Mouse (Mus musculus) limb, embryonic 12.5 days (tissue): Measurements from ENCODE around the gene Fkbpl. TPM values are rescaled to one million over a fixed set of nuclear protein-coding genes. Genes with fewer than 3 reads are reported as not detected.

Source experiments
- ATAC-seq: fragments of 200-750 bp; cut with Nextera tagmentation; 2 replicates; pipeline ENCODE4 v1.8.0; 2017; ENCODE audit warnings: low read depth, moderate TSS enrichment; ENCODE audit not compliant: insufficient number of reproducible peaks, insufficient read depth, low FRiP score, low TSS enrichment
- H3K27ac ChIP-seq: fragments of 300-500 bp; sonication (generic); 2 replicates; pipeline ENCODE4 v1.5.1; 2016; ENCODE audit warnings: mild to moderate bottlenecking, moderate library complexity
- H3K27me3 ChIP-seq: fragments of 300-500 bp; sonication (generic); 2 replicates; pipeline ENCODE4 v1.6.1; 2016; ENCODE audit warnings: mild to moderate bottlenecking, moderate library complexity
- H3K36me3 ChIP-seq: fragments of 300-500 bp; sonication (generic); 2 replicates; pipeline ENCODE4 v1.6.1; 2016; ENCODE audit warnings: mild to moderate bottlenecking, moderate library complexity
- H3K4me1 ChIP-seq: fragments of 300-500 bp; sonication (generic); replicated peaks from 2 replicates; pipeline ENCODE4 v1.6.1; 2016
- H3K4me2 ChIP-seq: fragments of 300-500 bp; sonication (generic); 2 replicates; pipeline ENCODE4 v1.6.1; 2016; ENCODE audit warnings: mild to moderate bottlenecking, moderate library complexity
- H3K4me3 ChIP-seq: fragments of 300-500 bp; sonication (generic); replicated peaks from 2 replicates; pipeline ENCODE4 v1.5.1; 2016; ENCODE audit warnings: mild to moderate bottlenecking
- H3K9ac ChIP-seq: fragments of 300-500 bp; sonication (generic); replicated peaks from 2 replicates; pipeline ENCODE4 v1.6.1; 2016; ENCODE audit warnings: mild to moderate bottlenecking, moderate library complexity
- H3K9me3 ChIP-seq: fragments of 300-500 bp; sonication (generic); 2 replicates; pipeline ENCODE4 v1.6.1; 2016; ENCODE audit warnings: mild to moderate bottlenecking, moderate library complexity
- WGBS: fragments of 180-500 bp; shearing (Covaris S2); methylation state at CpG from one replicate; pipeline ENCODE4 v1.1.7; 2016; 5-methylcytosine and 5-hydroxymethylcytosine counted together
- polyA plus RNA-seq: library from polyadenylated mRNA; unstranded; fragments of >200 nt; fragmentation: Nextera tagmentation; extraction: Ambion mirVana; gene quantifications from 2 replicates; pipeline ENCODE4 v1.2.1, GENCODE M21; 2016

The Fkbpl gene
- polyA plus RNA-seq, 1 experiment from 2014 or later: 19.5 TPM

DNA sequence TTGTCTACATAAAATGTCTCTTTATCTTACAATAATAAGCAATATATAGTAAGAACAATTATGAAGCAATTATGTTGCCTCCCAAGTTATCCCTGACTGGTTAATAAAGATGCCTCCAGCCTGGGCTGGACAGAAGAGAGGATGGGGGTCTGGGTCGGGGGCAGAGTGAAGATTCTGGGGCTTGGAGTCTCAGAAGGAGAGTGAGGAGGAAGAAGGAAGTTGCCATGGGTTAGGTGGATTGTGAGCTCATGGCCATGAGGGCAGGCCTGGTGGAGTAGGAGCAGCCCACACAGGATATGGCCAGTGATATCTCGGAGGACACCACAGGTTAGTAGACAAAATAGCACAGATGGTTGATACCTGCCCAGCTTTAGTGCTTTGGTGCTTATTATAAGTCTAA lies 13.6 kb downstream of the Fkbpl start:
- WGBS: 77% methylated on average over 2 of the region's 2 CpGs
- ATAC-seq: no peak

DNA sequence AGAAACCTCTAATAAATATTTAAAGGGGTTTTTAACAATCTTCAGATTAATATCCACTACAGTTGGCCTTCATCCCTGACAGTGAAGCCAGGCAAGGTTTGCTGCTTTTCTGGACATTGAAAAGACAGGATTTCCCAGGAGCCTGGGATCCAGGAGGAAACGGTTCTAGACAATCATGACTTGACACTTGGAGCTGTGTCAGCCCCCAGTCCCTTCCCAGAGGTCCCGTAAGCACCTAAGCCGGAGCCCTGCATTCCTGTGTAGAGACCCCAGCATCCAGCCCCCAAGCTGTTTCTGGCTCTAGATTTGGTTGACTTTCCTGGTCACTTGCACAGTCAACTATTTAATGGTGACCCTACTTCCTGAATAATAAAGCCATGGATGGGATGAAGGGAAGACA lies 14.0 kb downstream of the Fkbpl start:
- no peak overlapping the region for H3K9ac ChIP-seq
- H3K4me2 ChIP-seq: no peak overlapping the region
- no peak overlapping the region for H3K27ac ChIP-seq
- peaks cover 19% of the 10 kb centered on the region for H3K4me1 ChIP-seq
- H3K4me3 ChIP-seq: no peak overlapping the region
- H3K27me3 ChIP-seq: peaks cover 52% of the 10 kb centered on the region
- ATAC-seq: no peak
- peaks cover 19% of the 10 kb centered on the region for H3K36me3 ChIP-seq
- 78% methylated on average over 3 of the region's 3 CpGs for WGBS
- no peaks in the 10 kb centered on the region for H3K9me3 ChIP-seq

More for the DNA sequence above, 13.6 kb downstream of the Fkbpl start:
- H3K4me2 ChIP-seq: no peak overlapping the region
- peaks cover 48% of the 10 kb centered on the region for H3K27me3 ChIP-seq
- peaks cover 19% of the 10 kb centered on the region for H3K4me1 ChIP-seq
- no peak overlapping the region for H3K4me3 ChIP-seq
- H3K36me3 ChIP-seq: peaks cover 24% of the 10 kb centered on the region
- no peak overlapping the region for H3K9ac ChIP-seq
- H3K9me3 ChIP-seq: no peaks in the 10 kb centered on the region
- H3K27ac ChIP-seq: no peak overlapping the region

DNA sequence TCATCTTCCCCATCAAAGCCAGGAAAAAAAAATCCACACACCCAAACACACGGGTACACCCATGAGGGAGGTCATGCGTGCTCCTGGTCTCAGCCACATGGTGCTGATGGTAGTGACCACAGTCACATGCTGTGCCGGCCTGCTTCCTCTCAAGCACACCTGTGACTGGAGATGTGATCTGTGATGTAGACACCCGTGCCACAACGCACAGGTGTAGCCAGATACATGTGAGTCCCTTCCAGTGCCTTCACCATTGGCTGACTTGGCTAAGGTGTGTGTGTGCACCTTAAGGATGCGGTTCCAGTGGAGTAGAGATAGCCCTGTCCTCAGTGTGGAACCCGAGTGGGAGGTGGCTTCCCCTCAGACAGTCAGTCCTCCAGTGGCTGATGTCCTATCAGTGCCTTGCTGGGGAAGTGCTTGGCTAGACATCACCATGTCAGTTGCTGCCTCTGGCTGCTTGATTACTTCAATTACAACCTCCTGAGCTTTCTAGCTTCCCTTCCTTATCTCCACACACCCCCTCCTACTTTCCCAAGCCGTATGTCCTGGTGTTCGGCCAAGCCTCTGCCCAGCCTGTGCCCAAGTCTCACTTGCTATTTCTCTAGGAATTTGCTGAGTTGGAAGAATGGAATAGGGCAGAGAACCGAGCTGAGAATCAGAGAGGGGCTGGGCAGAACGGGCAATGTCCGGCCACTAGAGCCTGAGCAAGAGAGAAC lies 14.8 kb downstream of the Fkbpl start:
- 63% methylated on average over 12 of the region's 12 CpGs for WGBS
- no peak for ATAC-seq

DNA sequence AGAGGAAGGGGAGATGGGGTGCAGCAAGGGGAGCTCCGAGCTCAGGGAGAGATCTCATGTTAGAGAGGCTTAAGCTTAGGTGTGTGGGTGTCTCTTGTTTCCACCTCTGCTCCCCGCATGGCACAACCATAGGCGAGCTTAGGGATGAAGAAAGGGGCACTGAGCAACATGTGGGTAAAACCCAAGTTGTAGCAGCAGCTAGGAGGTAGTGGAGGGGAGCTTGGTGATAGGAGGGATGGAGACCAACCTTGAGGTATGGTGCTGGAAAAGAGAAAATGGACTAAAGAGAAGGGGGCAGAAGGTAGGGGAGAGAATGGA lies 15.3 kb downstream of the Fkbpl start:
- Histone ChIP-seq H3K27ac (no peak overlapping the region), H3K9ac (no peak overlapping the region), H3K36me3 (peaks cover 6% of the 10 kb centered on the region; the same call in 1 of the 2 replicates), H3K4me1 (peaks cover 19% of the 10 kb centered on the region), H3K9me3 (no peaks in the 10 kb centered on the region), H3K4me3 (no peak overlapping the region), H3K27me3 (peaks cover 59% of the 10 kb centered on the region), H3K4me2 (no peak overlapping the region)
- no peak for ATAC-seq
- 55% methylated on average over 3 of the region's 3 CpGs for WGBS

More for the DNA sequence above, 14.8 kb downstream of the Fkbpl start:
- peaks cover 12% of the 10 kb centered on the region for H3K36me3 ChIP-seq
- no peak overlapping the region for H3K4me3 ChIP-seq
- no peak overlapping the region for H3K9ac ChIP-seq
- H3K4me2 ChIP-seq: no peak overlapping the region
- H3K9me3 ChIP-seq: no peaks in the 10 kb centered on the region
- peaks cover 57% of the 10 kb centered on the region for H3K27me3 ChIP-seq
- H3K4me1 ChIP-seq: peaks cover 19% of the 10 kb centered on the region
- no peak overlapping the region for H3K27ac ChIP-seq

DNA sequence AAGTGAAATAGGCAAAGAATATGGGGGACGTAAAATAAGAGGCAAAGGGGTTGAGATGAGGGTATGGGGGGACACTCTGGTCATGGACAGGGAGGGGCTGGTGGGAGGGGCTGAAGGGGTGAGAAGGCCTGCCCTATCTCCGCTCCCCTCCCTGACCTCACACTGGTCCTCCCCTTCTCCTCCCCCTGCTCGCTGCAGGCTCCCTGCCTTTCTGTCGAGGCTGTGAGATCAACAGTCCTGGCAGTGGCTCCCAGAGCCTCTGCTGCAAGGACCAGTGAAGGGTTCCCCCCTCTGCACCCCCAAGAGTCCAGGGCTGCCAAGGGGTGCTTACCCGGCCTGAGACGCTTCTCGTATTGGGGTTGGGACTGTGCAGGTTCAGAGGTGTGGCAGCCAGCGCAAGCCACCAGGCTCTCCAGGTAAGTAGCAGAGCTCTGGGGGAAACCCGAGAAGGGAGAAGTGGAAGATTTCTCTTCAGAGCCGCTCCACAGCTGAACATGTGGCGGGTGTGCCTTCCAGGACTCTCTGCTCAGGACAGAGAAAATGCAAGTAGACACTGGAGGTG lies 15.8 kb downstream of the Fkbpl start:
- no peak overlapping the region for H3K27ac ChIP-seq
- peaks cover 64% of the 10 kb centered on the region for H3K27me3 ChIP-seq
- no peaks in the 10 kb centered on the region for H3K9me3 ChIP-seq
- H3K36me3 ChIP-seq: peaks cover 2% of the 10 kb centered on the region; the same call in 1 of the 2 replicates
- no peak overlapping the region for H3K4me3 ChIP-seq
- H3K4me1 ChIP-seq: peaks cover 19% of the 10 kb centered on the region
- WGBS: 25% methylated on average over 11 of the region's 11 CpGs
- no peak for ATAC-seq
- no peak overlapping the region for H3K9ac ChIP-seq
- peak overlapping the region; percentile 42; the same call in 1 of the 2 replicates for H3K4me2 ChIP-seq

DNA sequence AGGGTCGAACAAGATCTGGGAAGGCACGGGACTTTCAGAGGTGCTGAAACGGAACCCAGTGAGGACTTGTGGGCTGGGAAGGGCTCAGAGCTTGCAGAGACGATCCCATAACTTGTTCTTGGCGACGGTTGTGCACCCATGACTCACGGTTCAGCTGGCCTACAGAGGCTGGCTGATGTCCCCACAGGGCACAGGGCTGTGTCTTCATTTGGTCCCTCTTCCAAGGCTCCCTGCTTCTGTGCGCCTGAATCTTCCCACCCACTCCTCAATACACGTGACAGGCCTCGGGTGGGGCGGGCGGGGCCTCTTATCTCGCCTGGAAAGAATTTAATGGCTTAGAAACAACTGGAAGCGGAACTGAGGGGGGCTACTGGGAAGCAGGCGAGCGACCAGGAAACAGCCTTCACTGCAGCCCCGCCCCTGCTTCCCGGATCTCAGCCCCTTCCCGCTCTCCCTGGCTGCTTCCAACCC lies 16.6 kb downstream of the Fkbpl start:
- no peaks in the 10 kb centered on the region for H3K9me3 ChIP-seq
- H3K4me3 ChIP-seq: peak overlapping the region; percentile 19; the same call in 1 of the 2 replicates
- 7% methylated on average over 19 of the region's 19 CpGs for WGBS
- peaks cover 71% of the 10 kb centered on the region for H3K27me3 ChIP-seq
- no peak overlapping the region for H3K27ac ChIP-seq
- no peak for ATAC-seq
- 0 out of 2 replicates have a peak overlapping the region, but pooled peaks have one; percentile 1 for H3K9ac ChIP-seq
- H3K36me3 ChIP-seq: no peaks in the 10 kb centered on the region
- peaks cover 18% of the 10 kb centered on the region for H3K4me1 ChIP-seq
- H3K4me2 ChIP-seq: peak overlapping the region; percentile 42

DNA sequence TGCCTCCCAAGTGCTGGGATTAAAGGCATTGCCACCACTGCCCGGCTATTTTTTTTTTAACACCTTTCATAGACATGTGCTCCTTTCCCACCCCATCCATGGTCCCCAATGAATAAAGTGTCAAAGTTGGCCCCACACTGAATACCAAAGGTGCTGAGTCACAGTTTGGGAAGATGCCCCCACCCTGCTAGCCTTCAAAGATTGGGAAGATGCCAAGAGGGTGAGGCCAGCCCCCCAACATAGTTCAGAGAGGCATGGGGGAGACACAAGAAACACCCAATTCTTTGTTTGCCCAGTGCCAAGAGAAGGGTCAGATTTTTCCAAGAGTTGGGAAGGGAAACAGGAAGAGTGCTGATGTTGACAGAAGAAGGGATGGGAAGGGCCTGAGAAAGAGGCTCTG lies 17.9 kb downstream of the Fkbpl start:
- no peak overlapping the region for H3K4me3 ChIP-seq
- no peak overlapping the region for H3K9ac ChIP-seq
- no peaks in the 10 kb centered on the region for H3K9me3 ChIP-seq
- H3K27ac ChIP-seq: no peak overlapping the region
- H3K4me2 ChIP-seq: no peak overlapping the region
- WGBS: 94% methylated on average over 1 of the region's 1 CpGs
- peaks cover 75% of the 10 kb centered on the region for H3K27me3 ChIP-seq
- peaks cover 15% of the 10 kb centered on the region for H3K4me1 ChIP-seq
- ATAC-seq: no peak
- H3K36me3 ChIP-seq: no peaks in the 10 kb centered on the region

DNA sequence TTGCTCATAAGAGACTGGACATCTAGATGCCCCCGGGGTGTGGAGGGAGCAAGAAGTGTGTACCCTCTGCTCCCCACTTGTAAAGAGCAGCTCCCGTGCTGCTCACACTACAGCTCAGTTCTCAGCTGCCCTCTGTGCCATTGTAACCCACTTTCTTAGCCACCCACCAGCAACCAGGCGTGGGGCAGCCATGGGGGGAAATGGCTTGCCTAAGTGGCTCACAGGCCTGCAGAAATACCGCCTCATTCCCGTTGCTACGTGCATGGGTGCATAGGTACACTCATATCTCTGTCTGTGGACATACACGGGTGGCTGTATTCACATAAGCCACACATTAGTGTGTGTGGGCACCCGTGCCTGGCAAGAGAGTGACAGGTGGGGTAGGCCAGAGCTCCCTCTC lies 18.4 kb downstream of the Fkbpl start:
- no peaks in the 10 kb centered on the region for H3K9me3 ChIP-seq
- peaks cover 15% of the 10 kb centered on the region for H3K4me1 ChIP-seq
- H3K4me2 ChIP-seq: no peak overlapping the region
- H3K27ac ChIP-seq: no peak overlapping the region
- ATAC-seq: no peak
- H3K36me3 ChIP-seq: no peaks in the 10 kb centered on the region
- H3K9ac ChIP-seq: no peak overlapping the region
- H3K4me3 ChIP-seq: no peak overlapping the region
- 75% methylated on average over 8 of the region's 8 CpGs for WGBS
- H3K27me3 ChIP-seq: peaks cover 75% of the 10 kb centered on the region

DNA sequence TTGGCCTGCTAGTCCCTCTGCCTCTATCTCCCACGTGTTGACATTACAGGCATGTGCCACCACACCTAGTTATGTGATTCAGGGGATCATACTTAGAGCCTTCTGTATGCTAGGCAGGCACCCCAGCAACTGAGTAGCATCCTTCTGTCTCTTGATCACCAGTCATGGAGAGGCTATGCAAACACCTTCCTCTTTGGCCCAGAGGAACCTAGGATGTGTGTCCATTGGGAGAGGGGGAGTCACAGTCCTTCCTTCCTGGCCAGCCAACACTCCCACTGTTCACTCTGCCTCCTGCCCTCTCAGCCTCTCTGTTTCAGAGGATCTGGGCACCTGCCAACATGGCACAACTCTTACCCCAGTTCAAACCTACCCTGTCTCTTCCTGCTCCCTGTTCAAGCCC lies 19.0 kb downstream of the Fkbpl start:
- Histone ChIP-seq H3K4me1 (peaks cover 15% of the 10 kb centered on the region), H3K4me3 (no peak overlapping the region), H3K9me3 (no peaks in the 10 kb centered on the region), H3K4me2 (no peak overlapping the region), H3K27ac (no peak overlapping the region), H3K36me3 (no peaks in the 10 kb centered on the region), H3K9ac (no peak overlapping the region), H3K27me3 (peaks cover 73% of the 10 kb centered on the region)
- 42% methylated on average over 1 of the region's 1 CpGs for WGBS
- ATAC-seq: no peak

DNA sequence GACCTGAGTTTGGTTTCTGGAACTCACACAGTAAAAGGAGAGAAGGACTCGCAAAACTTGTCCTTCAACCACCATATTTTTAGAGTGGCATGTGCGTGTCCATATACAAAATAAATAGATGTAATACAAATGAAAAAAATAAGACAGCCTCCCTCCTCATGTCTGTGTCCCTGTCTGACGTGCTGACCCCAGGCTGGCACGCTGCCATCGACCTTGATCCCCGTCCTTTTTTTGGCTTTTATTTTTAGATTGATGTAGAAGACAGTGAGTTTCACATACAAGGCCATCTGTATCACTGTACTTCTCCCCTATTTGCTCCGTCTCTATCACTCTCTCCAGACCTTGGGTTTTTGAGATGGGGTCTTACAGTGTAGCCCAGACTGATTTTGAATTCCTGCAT lies 19.9 kb downstream of the Fkbpl start:
- H3K36me3 ChIP-seq: no peaks in the 10 kb centered on the region
- no peak overlapping the region for H3K4me2 ChIP-seq
- no peak overlapping the region for H3K9ac ChIP-seq
- H3K9me3 ChIP-seq: no peaks in the 10 kb centered on the region
- H3K27me3 ChIP-seq: peaks cover 71% of the 10 kb centered on the region
- no peak for ATAC-seq
- H3K27ac ChIP-seq: no peak overlapping the region
- peaks cover 15% of the 10 kb centered on the region for H3K4me1 ChIP-seq
- WGBS: 78% methylated on average over 7 of the region's 7 CpGs
- no peak overlapping the region for H3K4me3 ChIP-seq

DNA sequence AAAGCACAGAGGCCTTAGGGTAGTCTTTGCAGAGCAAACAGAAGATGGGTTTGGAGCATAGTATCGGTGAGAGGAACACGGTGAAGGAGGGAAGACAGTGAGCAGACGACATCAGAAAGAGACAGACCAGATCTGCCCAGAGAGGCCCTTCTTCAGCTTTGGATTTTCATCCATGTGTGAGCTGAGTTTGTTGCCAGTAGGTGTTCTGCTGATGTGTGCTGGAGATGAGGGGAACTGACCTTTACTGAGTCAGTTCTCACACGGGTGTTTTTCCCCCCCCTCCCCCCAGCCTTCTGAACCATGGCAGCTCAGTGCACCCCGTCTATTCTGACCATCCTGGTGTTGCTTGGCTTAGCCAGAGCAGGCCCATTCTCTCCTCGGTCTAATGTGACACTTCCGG lies 25.7 kb downstream of the Fkbpl start, which contains the start of gene Tnxb:
TSS of gene Tnxb (plus strand) at position 301 of the 400 bp plus-strand sequence.
- Histone ChIP-seq H3K9ac (peak within 1 kb of the TSS; percentile 50), H3K4me3 (peak within 1 kb of the TSS; percentile 36), H3K27ac (no peak within 1 kb of the TSS), H3K27me3 (peaks cover 81% of the 10 kb centered on the region), H3K36me3 (no peaks in the 10 kb centered on the region), H3K9me3 (no peaks in the 10 kb centered on the region), H3K4me2 (peak within 1 kb of the TSS; percentile 65), H3K4me1 (peaks cover 16% of the 10 kb centered on the region)
- 64% methylated on average over 7 of the region's 7 CpGs for WGBS
- ATAC-seq: peak; percentile 32; the same call in 1 of the 2 replicates
